Mouse (Mus musculus) thymus, adult 2 months (tissue): ENCODE measurements around the gene Pigq. TPM values are rescaled to one million over a fixed set of nuclear protein-coding genes. Genes with fewer than 3 reads are reported as not detected.

Experiments
- DNase-seq: peaks from one replicate; pipeline ENCODE4 v3.0.0; 2021
- H3K27ac ChIP-seq: fragments of 200-500 bp; 2 replicates; pipeline ENCODE4 v1.5.1; 2012; ENCODE audit warnings: low read length, control low read depth; ENCODE audit not compliant: control insufficient read depth, insufficient read depth
- H3K27me3 ChIP-seq: fragments of 200-500 bp; 2 replicates; pipeline ENCODE4 v1.6.1; 2012; ENCODE audit warnings: mild to moderate bottlenecking, low read length, moderate library complexity, mixed read lengths; ENCODE audit not compliant: control insufficient read depth, insufficient read depth
- H3K36me3 ChIP-seq: fragments of 200-500 bp; 2 replicates; pipeline ENCODE4 v1.6.1; 2012; ENCODE audit warnings: mild to moderate bottlenecking, low read length, moderate library complexity; ENCODE audit not compliant: control insufficient read depth, insufficient read depth
- H3K4me1 ChIP-seq: fragments of 200-500 bp; replicated peaks from 2 replicates; pipeline ENCODE4 v1.6.1; 2012; ENCODE audit warnings: low read length; ENCODE audit not compliant: control insufficient read depth, insufficient read depth
- H3K4me3 ChIP-seq: fragments of 200-500 bp; 2 replicates; pipeline ENCODE4 v1.5.1; 2012; ENCODE audit warnings: mild to moderate bottlenecking, low read length, control low read depth, moderate library complexity; ENCODE audit not compliant: control insufficient read depth, insufficient read depth
- CTCF ChIP-seq: fragments of 200-500 bp; IDR thresholded peaks from 2 replicates; pipeline ENCODE4 v1.5.1; 2012; ENCODE audit warnings: mild to moderate bottlenecking, control low read depth, low read length, moderate library complexity, borderline replicate concordance; ENCODE audit not compliant: control insufficient read depth, poor library complexity, insufficient read depth; ENCODE audit errors: extremely low read depth
- POLR2A ChIP-seq: fragments of 200-500 bp; IDR thresholded peaks from 2 replicates; pipeline ENCODE4 v1.6.1; 2012; ENCODE audit warnings: mild to moderate bottlenecking, low read length, control low read depth, moderate library complexity; ENCODE audit not compliant: control insufficient read depth, poor library complexity, insufficient read depth; ENCODE audit errors: extremely low read depth
- WGBS: fragments of 180-500 bp; shearing (Covaris S2); methylation state at CpG from one replicate; pipeline ENCODE4 v1.1.7; 2018; 5-methylcytosine and 5-hydroxymethylcytosine counted together
- polyA plus RNA-seq: library from polyadenylated mRNA; depleted of rRNA; stranded (reverse); fragments of >200 nt; gene quantifications from 2 replicates; pipeline ENCODE4 v1.2.3, GENCODE M21; 2012

The Pigq gene
- polyA plus RNA-seq, 1 experiment: 133 TPM

GRCm38 (mm10) chr17:25958771-25959494 lies 14.2 kb upstream of the Pigq start:
- no peaks in the 10 kb centered on the region; the same call in 1 of the 2 replicates for H3K27me3 ChIP-seq
- no peaks in the 10 kb centered on the region for H3K36me3 ChIP-seq
- no peak overlapping the region for H3K27ac ChIP-seq
- no peak overlapping the region for H3K4me3 ChIP-seq
- H3K4me1 ChIP-seq: no peaks in the 10 kb centered on the region
- WGBS: 95% methylated on average over 11 of the region's 11 CpGs
- no peak for TF ChIP-seq CTCF
- TF ChIP-seq POLR2A: no peak
- no peak for DNase-seq

- TF ChIP-seq POLR2A (no peak), CTCF (no peak)
- no peaks in the 10 kb centered on the region; the same call in 1 of the 2 replicates for H3K27me3 ChIP-seq
- H3K27ac ChIP-seq: no peak overlapping the region
- 95% methylated on average over 14 of the region's 14 CpGs for WGBS
- no peak for DNase-seq
- no peak overlapping the region for H3K4me3 ChIP-seq
- no peaks in the 10 kb centered on the region for H3K4me1 ChIP-seq
- no peaks in the 10 kb centered on the region for H3K36me3 ChIP-seq
Measured at GRCm38 (mm10) chr17:25957586-25958051, 12.9 kb upstream of the Pigq start.

GRCm38 (mm10) chr17:25956631-25957030 lies 11.9 kb upstream of the Pigq start:
- Histone ChIP-seq H3K27ac (no peak overlapping the region), H3K36me3 (no peaks in the 10 kb centered on the region), H3K4me3 (no peak overlapping the region), H3K4me1 (no peaks in the 10 kb centered on the region), H3K27me3 (peaks cover 5% of the 10 kb centered on the region; the same call in 1 of the 2 replicates)
- WGBS: 91% methylated on average over 7 of the region's 7 CpGs
- no peak for DNase-seq
- TF ChIP-seq CTCF (no peak), POLR2A (no peak)

GRCm38 (mm10) chr17:25956201-25956600 lies 11.5 kb upstream of the Pigq start:
- 86% methylated on average over 7 of the region's 7 CpGs for WGBS
- Histone ChIP-seq H3K27me3 (peaks cover 10% of the 10 kb centered on the region; the same call in 1 of the 2 replicates), H3K36me3 (no peaks in the 10 kb centered on the region), H3K4me3 (no peak overlapping the region), H3K27ac (no peak overlapping the region), H3K4me1 (no peaks in the 10 kb centered on the region)
- TF ChIP-seq CTCF (no peak), POLR2A (no peak)
- no peak for DNase-seq

- no peak for TF ChIP-seq POLR2A
- no peak for TF ChIP-seq CTCF
- peaks cover 13% of the 10 kb centered on the region for H3K27me3 ChIP-seq
- H3K4me1 ChIP-seq: no peaks in the 10 kb centered on the region
- WGBS: 65% methylated on average over 3 of the region's 3 CpGs
- H3K27ac ChIP-seq: no peak overlapping the region
- H3K36me3 ChIP-seq: no peaks in the 10 kb centered on the region
- no peak overlapping the region for H3K4me3 ChIP-seq
- no peak for DNase-seq
Measured at GRCm38 (mm10) chr17:25955736-25956135, 11.0 kb upstream of the Pigq start.

GRCm38 (mm10) chr17:25954671-25955070 lies 9.9 kb upstream of the Pigq start:
- no peaks in the 10 kb centered on the region for H3K36me3 ChIP-seq
- WGBS: 93% methylated on average over 1 of the region's 2 CpGs
- H3K4me3 ChIP-seq: no peak overlapping the region
- no peak overlapping the region for H3K27ac ChIP-seq
- no peak for TF ChIP-seq CTCF
- TF ChIP-seq POLR2A: no peak
- H3K4me1 ChIP-seq: no peaks in the 10 kb centered on the region
- no peak for DNase-seq
- peaks cover 13% of the 10 kb centered on the region for H3K27me3 ChIP-seq
